Mouse (Mus musculus) embryonic fibroblast, embryonic 13.5 days (primary cell): Measurements from ENCODE around the gene Ifnar2.

Source experiments
- CTCF ChIP-seq: IDR thresholded peaks from 2 replicates; pipeline ENCODE4 v1.5.1; 2011; ENCODE audit warnings: mild to moderate bottlenecking, control low read depth, low read length, moderate library complexity, borderline replicate concordance; ENCODE audit not compliant: insufficient read depth
- POLR2A ChIP-seq: IDR thresholded peaks from 2 replicates; pipeline ENCODE4 v1.6.1; 2011; ENCODE audit warnings: low read depth, mild to moderate bottlenecking, control low read depth, low read length, moderate library complexity

GRCm38 (mm10) chr16:91425816-91426215 is 53.2 kb downstream of the Ifnar2 start:
- no peak for TF ChIP-seq CTCF
- TF ChIP-seq POLR2A: no peak
